Mouse (Mus musculus): Measurements from ENCODE around the gene Pepd.
"Not testable (repeated sequence)": the region's sequence is repeated elsewhere in the genome, so short reads cannot be mapped to it uniquely, and the experiment has no call there.

The Pepd gene

GRCm38 (mm10) chr7:34933142-34933541, 21.0 kb downstream of the Pepd start:
- no peak for DNase-seq

GRCm38 (mm10) chr7:34936347-34936746, 24.2 kb downstream of the Pepd start:
- no peak for DNase-seq

- DNase-seq, result no peak
Measured at GRCm38 (mm10) chr7:34938636-34939261, 26.6 kb downstream of the Pepd start.

- DNase-seq, result no peak
Measured at GRCm38 (mm10) chr7:34939262-34939951, 27.2 kb downstream of the Pepd start.

GRCm38 (mm10) chr7:34939952-34940312, 27.8 kb downstream of the Pepd start:
- no peak for DNase-seq

- DNase-seq, result no peak
Measured at GRCm38 (mm10) chr7:34943581-34944123, 31.5 kb downstream of the Pepd start.

- no peak for DNase-seq
Measured at GRCm38 (mm10) chr7:34946269-34946925, 34.2 kb downstream of the Pepd start.

GRCm38 (mm10) chr7:34954548-34954947, 42.4 kb downstream of the Pepd start:
- no peak for DNase-seq

- no peak for DNase-seq
Measured at GRCm38 (mm10) chr7:34955295-34955694, 43.1 kb downstream of the Pepd start.

GRCm38 (mm10) chr7:34957138-34957537, 45.0 kb downstream of the Pepd start:
- DNase-seq, result no peak

GRCm38 (mm10) chr7:34963889-34964645, 51.9 kb downstream of the Pepd start:
- no peak for DNase-seq

- DNase-seq, result no peak
Measured at GRCm38 (mm10) chr7:34967362-34967761, 55.2 kb downstream of the Pepd start.

- no peak for DNase-seq
Measured at GRCm38 (mm10) chr7:34968749-34969433, 56.7 kb downstream of the Pepd start.

- DNase-seq, result no peak
Measured at GRCm38 (mm10) chr7:34971826-34972225, 59.6 kb downstream of the Pepd start.

- no peak for DNase-seq
Measured at GRCm38 (mm10) chr7:34972990-34973440, 60.8 kb downstream of the Pepd start.

GRCm38 (mm10) chr7:34973877-34974276, 61.7 kb downstream of the Pepd start:
- no peak for DNase-seq

GRCm38 (mm10) chr7:34975913-34976312, 63.7 kb downstream of the Pepd start:
- DNase-seq, result no peak

- DNase-seq, result no peak
Measured at GRCm38 (mm10) chr7:34977403-34977802, 65.2 kb downstream of the Pepd start.

GRCm38 (mm10) chr7:34981803-34982202, 69.6 kb downstream of the Pepd start:
- no peak for DNase-seq

- DNase-seq, result not testable (repeated sequence)
Measured at GRCm38 (mm10) chr7:34982372-34982771, 70.2 kb downstream of the Pepd start.

- DNase-seq, result no peak
Measured at GRCm38 (mm10) chr7:34983702-34984475, 71.7 kb downstream of the Pepd start.
